Mouse (Mus musculus) brain, embryonic 14.5 days (tissue): Measurements from ENCODE around the gene Kcp. TPM values are rescaled to one million over a fixed set of nuclear protein-coding genes. Genes with fewer than 3 reads are reported as not detected.

ENCODE experiments used
- DNase-seq: peaks from one replicate; pipeline ENCODE4 v3.0.0-alpha.2; 2011; ENCODE audit warnings: low read depth
- CTCF ChIP-seq: fragments of 200-500 bp; IDR thresholded peaks from 2 replicates; pipeline ENCODE4 v1.5.1; 2012; ENCODE audit warnings: inconsistent platforms, mild to moderate bottlenecking, moderate library complexity, borderline replicate concordance; ENCODE audit not compliant: insufficient read depth, insufficient read length; ENCODE audit errors: extremely low read depth
- POLR2A ChIP-seq: fragments of 200-500 bp; IDR thresholded peaks from 2 replicates; pipeline ENCODE4 v1.6.1; 2012; ENCODE audit warnings: mild to moderate bottlenecking, inconsistent platforms, borderline replicate concordance; ENCODE audit not compliant: poor library complexity, insufficient read depth, insufficient read length, severe bottlenecking; ENCODE audit errors: extremely low read depth
- polyA plus RNA-seq: library from polyadenylated mRNA; depleted of rRNA; stranded (reverse); fragments of >200 nt; gene quantifications from 2 replicates; pipeline ENCODE4 v1.2.3, GENCODE M21; 2012; rRNA removed

Gene Kcp
- 35.4 and 48.3 TPM in 2 replicates for polyA plus RNA-seq

- no peak for DNase-seq
- TF ChIP-seq POLR2A (no peak), CTCF (no peak)
Observed at GRCm38 (mm10) chr6:29507447-29508309, at the start of gene Kcp. TSS of gene Kcp (minus strand) at chr6:29507952.

GRCm38 (mm10) chr6:29557112-29557511 is 49.4 kb upstream of the Kcp start:
- TF ChIP-seq POLR2A (no peak), CTCF (no peak)
- no peak for DNase-seq

- no peak for TF ChIP-seq POLR2A
- TF ChIP-seq CTCF: no peak
- DNase-seq: no peak
Observed at GRCm38 (mm10) chr6:29552526-29552925, 44.8 kb upstream of the Kcp start.

- no peak for DNase-seq
Observed at GRCm38 (mm10) chr6:29548086-29548485, 40.3 kb upstream of the Kcp start.

GRCm38 (mm10) chr6:29547582-29547981 is 39.8 kb upstream of the Kcp start:
- DNase-seq: no peak
- TF ChIP-seq POLR2A (no peak), CTCF (no peak)

More at GRCm38 (mm10) chr6:29548086-29548485, 40.3 kb upstream of the Kcp start:
- TF ChIP-seq CTCF (no peak), POLR2A (no peak)

- TF ChIP-seq POLR2A: no peak
- TF ChIP-seq CTCF: no peak
- no peak for DNase-seq
Observed at GRCm38 (mm10) chr6:29545611-29546010, 37.9 kb upstream of the Kcp start.

- TF ChIP-seq POLR2A (no peak), CTCF (no peak)
- no peak for DNase-seq
Observed at GRCm38 (mm10) chr6:29540956-29541355, 33.2 kb upstream of the Kcp start.

GRCm38 (mm10) chr6:29540223-29540622 is 32.5 kb upstream of the Kcp start:
- DNase-seq: peak; percentile 13

GRCm38 (mm10) chr6:29539502-29539901 is 31.8 kb upstream of the Kcp start:
- TF ChIP-seq POLR2A (no peak), CTCF (no peak)
- no peak for DNase-seq

More at GRCm38 (mm10) chr6:29540223-29540622, 32.5 kb upstream of the Kcp start:
- TF ChIP-seq POLR2A (no peak), CTCF (no peak)

- TF ChIP-seq POLR2A (no peak), CTCF (no peak)
- DNase-seq: no peak
Observed at GRCm38 (mm10) chr6:29537221-29537620, 29.5 kb upstream of the Kcp start.

GRCm38 (mm10) chr6:29536651-29537193 is 29.0 kb upstream of the Kcp start:
- TF ChIP-seq POLR2A: no peak
- peak; percentile 9; the same call in 1 of the 2 replicates for TF ChIP-seq CTCF
- DNase-seq: peak; percentile 14

GRCm38 (mm10) chr6:29535316-29535715 is 27.6 kb upstream of the Kcp start:
- no peak for TF ChIP-seq POLR2A
- TF ChIP-seq CTCF: no peak
- no peak for DNase-seq

GRCm38 (mm10) chr6:29530050-29530449 is 22.3 kb upstream of the Kcp start:
- TF ChIP-seq CTCF (no peak), POLR2A (no peak)
- DNase-seq: no peak
